Mouse (Mus musculus): ENCODE data around the gene Hist1h2ab.
"Not testable (repeated sequence)": the region's sequence is repeated elsewhere in the genome, so short reads cannot be mapped to it uniquely, and the experiment has no call there.

Hist1h2ab gene

DNA sequence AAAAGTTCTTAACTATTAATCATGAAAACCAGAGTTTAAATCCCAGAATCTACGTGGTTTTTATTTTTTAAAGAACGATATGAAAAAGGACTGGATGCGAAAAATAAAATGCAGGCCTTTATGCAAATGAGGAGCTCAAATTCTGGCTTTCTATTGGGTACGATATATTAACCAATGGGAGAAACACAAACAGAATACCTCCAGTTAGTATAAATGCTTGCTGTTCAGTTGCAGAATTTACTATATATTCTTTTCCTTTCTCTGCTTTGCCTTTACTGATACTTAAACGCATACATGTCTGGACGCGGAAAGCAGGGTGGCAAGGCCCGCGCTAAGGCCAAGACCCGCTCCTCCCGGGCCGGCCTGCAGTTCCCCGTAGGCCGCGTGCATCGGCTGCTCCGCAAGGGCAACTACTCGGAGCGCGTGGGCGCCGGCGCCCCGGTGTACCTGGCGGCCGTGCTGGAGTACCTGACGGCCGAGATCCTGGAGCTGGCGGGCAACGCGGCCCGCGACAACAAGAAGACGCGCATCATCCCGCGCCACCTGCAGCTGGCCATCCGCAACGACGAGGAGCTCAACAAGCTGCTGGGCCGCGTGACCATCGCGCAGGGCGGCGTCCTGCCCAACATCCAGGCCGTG lies at the start of gene Hist1h2ab:
TSS of gene Hist1h2ab (plus strand) at position 288 of the 639 bp plus-strand sequence.
- peak; percentile 89 for DNase-seq (ENCODE audit: extremely low spot score, low read depth, low spot score)

DNA sequence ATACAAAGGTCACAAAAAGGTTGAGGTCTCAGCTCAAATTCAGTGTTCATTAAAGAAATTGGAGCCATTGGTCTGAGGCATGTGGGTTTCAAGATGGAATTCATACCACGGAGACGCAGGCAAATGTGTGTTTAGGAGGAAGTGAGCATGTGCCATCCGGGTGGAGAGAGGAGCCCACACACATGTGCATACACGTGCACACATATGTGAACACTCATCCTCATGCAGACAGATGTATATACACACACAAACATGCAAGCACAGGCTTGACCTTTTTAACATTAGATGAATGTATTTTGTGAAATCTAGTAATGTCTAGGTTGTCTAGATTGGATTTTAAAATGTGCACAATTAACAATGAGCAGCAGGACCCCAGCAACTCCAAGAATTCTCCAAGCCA lies 48.7 kb upstream of the Hist1h2ab start:
- DNase-seq (ENCODE audit: extremely low spot score, low read depth, low spot score) = no peak

DNA sequence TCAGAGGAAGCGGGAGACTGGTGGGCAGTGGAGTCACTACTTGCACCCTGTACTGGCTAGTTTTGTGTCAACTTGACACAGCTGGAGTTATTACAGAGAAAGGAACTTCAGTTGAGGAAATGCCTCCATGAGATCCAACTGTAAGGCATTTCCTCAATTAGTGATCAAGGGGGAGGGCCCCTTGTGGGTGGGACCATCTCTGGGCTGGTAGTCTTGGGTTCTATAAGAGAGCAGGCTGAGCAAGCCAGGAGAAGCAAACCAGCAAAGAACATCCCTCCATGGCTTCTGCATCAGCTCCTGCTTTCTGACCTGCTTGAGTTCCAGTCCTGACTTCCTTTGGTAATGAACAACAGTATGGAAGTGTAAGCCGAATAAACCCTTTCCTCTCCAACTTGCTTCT lies 48.1 kb upstream of the Hist1h2ab start:
- not testable (repeated sequence) for DNase-seq (ENCODE audit: extremely low spot score, low read depth, low spot score)

DNA sequence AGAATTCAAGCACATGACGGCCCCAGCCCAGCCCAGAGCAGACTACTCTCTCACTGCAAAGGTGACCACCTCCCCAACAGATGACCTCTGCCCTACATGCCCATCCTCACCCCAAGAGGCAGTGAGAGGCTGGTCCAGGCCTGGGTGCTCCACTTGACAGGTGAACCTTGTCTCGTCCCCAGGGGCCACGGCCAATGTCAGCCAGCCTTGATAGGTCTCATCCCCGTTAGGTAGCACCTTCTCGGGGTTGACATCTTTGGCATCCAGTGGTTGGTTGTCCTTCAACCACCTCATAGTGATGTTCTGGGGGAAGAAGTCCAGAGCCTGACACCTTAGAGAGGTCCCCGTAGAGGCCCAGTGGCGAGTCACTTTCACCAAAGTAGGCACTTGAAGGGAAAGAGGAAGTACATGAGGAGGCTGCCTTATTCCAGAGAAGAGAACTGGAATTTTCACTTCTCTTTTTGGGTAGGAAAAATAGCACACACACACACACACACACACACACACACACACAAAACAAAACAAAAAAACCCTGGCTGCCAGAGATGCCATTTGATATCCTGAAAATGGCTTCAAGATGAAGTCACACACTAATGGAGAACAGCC lies 45.1 kb upstream of the Hist1h2ab start:
- DNase-seq (ENCODE audit: extremely low spot score, low read depth, low spot score) = no peak

DNA sequence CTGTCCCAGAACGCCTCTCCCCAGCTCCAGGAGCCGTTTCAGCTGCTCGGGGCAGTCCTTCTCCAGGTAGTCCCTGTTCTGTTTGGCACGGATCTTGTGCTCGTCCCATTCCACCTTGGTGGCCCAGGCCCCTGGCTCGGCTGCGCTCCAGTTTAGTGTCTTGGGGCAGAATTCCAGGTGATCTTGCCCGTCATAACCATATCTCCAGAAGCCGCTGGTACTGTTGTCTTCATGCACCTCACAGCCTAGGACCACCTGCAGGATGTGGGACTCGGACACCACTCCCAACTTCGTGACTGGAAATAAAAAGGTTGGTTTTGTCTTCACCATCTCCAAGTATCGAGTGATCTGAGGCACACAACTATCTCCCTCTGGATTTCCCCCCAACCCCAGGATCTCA lies 44.2 kb upstream of the Hist1h2ab start:
- DNase-seq (ENCODE audit: extremely low spot score, low read depth, low spot score) = no peak

DNA sequence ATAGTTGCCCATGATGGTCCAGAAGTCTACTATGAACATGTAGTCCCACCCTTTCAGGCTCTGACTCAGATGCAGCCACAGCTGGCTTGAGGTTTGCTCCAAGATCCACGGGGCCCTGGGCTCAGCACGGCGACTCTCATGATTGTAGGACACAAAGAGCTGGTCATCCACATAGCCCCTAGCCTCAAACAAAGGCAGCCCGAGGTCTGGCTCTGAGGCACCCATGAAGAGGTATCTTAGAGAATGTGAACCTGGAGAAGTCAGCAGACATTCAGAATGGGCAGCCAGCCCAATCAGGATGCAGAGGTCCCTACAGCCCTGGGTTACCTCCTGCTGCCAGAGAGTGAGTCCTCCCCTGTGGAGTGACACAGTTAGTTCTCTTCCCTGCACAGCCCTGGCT lies 42.9 kb upstream of the Hist1h2ab start:
- DNase-seq (ENCODE audit: extremely low spot score, low read depth, low spot score) = no peak

DNA sequence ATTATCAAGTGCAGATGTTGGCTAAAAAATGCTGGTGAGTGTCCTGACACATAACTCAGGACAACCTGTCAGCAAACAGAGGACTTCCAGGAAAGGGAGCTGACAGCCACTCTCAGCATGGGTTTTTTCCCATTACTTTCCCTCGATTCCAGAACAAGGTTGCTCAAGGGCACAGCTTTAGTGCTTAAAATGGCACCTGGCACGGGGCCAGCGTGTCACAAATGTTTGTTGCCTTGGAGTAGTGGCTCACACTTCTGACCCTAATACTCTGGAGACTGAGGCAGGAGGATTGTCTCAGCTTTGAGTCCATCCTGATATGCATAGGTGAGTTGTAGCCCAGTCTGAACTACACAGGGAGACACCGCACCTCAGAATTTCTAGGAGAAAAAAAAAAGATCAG lies 42.3 kb upstream of the Hist1h2ab start:
- no peak for DNase-seq (ENCODE audit: extremely low spot score, low read depth, low spot score)

DNA sequence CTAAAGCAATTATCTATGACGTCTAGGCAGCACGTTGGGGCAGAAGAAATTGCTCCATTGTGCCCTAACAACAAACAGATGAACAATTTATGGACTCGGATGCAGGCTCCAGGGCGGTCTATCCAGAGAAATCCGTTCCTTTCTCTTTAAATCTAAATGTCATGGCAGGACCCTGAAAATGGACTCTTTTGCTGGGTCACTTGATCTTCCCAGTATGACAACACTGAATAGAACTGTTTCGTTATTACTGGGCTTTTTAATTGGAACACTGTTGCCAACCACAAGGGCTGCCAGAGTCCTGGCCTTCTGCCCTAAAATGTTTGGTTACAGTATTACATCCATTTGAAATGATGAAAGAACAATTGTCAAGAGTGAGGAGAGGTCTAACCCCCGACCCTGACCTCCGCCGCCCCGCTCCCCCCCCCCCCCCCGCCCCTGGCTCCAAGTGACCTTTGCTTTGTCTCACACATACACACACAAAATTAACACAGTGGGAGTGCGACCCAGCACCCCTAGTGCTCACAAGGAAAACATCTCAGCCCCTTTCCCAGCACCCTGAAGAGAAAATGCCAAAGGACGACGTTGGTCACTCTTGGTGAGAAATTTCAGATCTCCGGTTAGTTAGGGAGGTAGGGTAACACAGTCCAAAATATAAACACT lies 41.1 kb upstream of the Hist1h2ab start:
- no peak for DNase-seq (ENCODE audit: extremely low spot score, low read depth, low spot score)

DNA sequence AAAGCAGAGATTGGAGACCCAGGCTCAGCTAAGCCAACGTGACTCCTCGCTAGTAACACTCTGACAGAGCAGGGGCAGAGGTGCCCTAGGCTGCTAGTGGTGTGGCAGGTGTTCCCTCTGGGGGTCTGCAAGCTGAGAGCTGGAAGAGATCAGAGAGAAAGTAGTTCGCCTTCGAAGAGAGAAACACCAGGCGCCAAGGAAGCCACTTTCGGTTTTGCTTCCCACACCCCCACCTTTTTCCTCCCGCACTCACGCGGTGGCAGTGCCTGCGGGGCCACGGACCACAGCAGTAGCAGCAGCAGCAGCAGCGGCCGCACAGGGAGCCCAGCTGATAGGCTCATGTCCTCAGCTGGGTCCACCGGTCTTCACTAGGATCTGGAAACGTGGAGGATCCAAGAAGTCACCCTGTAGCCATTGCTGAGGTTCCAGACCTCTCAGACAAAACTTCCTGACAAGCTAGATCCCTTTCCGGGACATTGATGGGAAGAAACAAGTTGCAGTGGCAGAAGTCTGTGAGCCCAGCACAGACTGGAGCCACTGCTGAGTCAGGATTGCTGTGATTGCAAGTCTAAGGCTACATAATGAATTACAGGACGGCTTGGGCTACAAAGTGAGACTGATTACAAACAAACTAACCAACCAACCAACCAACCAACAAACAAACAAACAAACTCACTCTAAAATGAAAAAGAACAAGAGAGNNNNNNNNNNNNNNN lies 40.4 kb upstream of the Hist1h2ab start, which contains the start of gene Hfe:
TSS of gene Hfe (minus strand) at position 481 of the 716 bp plus-strand sequence.
- DNase-seq (ENCODE audit: extremely low spot score, low read depth, low spot score) = no peak

DNA sequence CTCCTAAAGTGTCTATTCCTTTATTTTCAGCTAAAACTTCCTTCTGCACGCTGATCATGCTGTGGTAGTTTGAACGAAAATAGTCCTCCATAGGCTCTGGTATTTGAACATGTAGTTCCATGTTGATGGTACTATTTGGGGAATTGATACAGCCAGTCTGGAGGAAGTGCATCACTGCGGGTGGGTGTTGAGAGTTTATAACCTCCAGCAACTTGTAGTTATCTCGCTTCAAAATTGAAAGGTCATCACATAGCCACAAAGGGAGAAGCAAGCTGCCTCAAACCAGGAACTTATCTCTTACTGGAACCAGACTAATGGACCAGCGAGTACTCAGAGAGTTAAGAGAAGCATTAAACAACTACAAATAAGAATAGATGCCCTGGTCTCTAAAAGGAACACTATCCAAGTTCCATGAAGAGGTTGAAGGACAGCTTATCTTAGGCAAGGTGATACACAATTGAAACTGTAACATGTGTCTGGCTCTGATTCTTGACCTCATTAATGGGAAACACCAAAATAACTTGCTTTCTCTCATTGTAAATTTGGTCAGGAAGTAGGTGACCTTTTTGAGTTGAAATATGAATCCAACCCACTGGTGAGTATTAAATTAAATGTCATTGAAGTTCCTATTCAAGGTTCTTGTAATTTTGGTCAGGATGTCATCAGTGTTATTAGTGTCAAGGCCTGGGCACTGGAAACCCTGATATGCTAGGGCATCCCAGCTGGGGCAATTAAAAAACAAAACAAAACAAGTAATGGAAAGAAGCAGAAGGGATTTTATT lies 34.5 kb upstream of the Hist1h2ab start:
- DNase-seq (ENCODE audit: extremely low spot score, low read depth, low spot score) = no peak

DNA sequence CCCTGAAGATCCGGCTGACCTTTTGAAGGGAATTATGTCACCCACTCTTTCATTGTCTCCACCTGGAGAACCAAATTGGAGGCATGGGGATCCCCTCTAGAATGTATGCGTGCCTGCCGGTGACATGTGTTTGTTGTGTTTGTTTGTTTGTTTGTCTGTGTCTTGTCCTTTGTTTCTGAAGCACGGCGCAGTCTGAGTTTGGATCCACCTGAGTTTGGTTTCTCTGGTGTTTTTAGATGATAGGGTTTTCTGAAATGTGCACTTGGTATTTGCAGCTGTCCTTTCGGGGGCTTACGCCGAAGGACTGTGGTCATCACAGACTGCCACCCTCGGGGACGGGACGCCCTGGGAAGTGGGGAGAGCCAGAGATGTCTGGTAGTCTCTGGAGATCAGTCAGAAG lies 33.8 kb upstream of the Hist1h2ab start:
- DNase-seq (ENCODE audit: extremely low spot score, low read depth, low spot score) = no peak

DNA sequence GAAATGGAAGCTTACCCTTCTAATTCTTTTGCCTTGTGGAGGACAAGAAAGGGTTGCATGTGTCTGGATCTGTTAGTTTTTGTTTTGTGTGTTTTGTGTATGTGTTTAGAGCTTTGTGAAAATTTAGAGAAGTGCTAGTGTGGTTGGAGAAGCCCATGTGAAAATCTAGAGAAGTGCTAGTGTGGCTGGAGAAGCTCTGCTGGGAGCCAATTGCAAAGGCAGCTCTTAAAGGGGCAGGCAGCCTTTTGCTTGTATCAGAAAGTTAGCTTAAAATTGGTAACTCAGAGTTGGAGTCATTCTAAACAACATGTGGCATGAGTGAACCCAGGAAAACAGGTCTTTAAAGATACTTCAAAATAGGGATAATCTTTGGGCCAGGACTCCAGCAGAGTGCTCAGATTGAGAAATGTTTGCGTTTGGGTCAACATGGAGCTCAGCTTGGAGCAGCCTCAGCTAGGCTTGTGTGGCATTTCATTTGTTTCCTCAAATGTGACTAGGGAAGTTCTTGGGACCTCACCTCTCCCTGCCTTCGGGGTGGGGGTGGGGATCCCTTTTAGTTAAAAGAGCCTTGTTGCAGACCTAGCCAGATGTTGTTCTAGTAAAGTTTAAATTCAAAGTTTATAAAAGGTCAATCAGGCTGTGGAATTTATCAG lies 33.2 kb upstream of the Hist1h2ab start:
- DNase-seq (ENCODE audit: extremely low spot score, low read depth, low spot score) = not testable (repeated sequence)

DNA sequence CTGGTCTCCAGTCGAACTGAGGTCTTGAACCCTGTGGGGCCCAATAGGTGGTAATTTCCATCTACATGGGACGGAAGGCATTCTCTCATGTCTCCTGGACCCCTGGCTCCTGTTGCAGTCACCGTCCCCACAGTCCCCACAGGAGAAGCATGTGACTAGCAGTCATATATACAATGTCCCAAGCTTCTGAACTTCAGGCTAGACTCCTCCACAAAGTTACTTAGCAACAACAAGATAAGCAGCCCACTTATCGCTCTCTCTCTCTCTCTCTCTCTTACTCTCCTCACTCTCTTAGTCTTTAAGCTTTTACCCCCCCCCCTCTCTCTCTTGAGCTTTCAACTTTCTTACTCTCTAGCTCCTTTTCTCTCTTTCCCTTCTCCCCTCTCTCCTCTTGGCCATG lies 26.7 kb upstream of the Hist1h2ab start:
- DNase-seq (ENCODE audit: extremely low spot score, low read depth, low spot score) = no peak

DNA sequence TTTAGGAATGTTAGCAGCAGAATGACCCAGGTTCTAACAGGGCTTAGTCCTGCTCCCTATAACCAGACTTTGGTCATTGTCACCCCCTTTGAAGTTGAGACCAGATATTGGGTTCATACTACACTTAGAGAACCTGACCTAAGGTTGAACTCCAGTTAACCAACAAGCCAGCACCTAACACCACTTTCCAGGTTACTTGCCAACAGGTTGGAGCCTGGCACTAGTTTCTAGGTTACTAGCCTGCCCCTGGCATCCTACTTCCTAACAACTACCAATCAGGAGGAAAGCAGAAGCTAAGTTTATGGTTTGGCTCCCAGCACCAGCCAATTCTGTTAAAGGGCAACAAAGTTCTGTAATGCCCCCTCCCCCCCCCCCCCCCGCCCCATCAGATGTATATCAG lies 25.7 kb upstream of the Hist1h2ab start:
- no peak for DNase-seq (ENCODE audit: extremely low spot score, low read depth, low spot score)

DNA sequence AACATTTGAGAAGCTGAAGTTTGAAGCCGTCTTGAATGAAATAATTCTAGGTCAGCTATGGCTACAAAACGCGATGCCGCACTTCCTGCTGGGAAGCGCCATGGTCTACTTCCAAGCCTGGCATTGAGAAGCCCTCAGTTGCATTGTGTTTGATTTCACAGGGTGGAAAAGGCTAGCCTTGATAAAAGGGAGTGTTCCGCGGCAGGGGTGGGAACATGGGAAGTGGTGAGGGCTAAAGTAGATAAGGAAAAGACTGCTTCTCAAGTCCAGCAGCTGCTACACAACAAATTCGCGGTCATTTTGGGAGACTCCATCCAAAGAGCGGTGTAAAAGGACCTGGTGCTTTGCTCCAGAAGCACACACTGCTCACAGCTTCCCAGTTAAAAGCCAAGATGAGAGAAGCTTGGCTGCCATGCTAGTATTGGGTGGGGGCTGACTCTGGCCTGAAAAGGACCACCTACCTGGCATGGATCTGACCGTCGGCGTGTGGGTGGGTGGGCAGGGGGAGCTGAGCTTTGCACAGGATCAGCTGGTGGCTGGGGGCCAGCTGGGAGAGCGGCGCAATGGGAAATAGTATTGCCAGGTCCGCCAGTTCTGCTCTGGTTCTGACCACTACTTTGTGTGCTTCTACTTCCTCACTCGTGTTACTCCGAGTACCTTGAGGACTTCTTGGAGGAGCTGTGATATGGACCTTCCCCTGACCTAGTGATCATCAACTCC lies 22.3 kb upstream of the Hist1h2ab start:
- DNase-seq (ENCODE audit: extremely low spot score, low read depth, low spot score) = no peak

DNA sequence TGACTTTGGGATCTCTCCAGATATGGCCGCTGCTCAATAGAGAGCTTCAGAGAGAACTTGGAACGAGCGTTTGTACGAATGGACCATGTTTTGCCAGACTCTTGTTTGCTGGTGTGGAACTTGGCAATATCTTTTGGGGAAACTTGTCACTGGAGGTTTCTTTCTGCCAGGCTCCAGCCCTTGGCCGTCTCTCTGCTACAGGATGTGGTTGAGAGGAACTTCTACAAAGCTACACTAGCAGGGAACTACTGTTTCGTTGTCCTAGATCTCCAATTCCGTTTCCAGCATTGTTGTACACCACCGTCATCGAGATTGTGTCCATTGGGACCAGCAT lies 21.8 kb upstream of the Hist1h2ab start:
- no peak for DNase-seq (ENCODE audit: extremely low spot score, low read depth, low spot score)

DNA sequence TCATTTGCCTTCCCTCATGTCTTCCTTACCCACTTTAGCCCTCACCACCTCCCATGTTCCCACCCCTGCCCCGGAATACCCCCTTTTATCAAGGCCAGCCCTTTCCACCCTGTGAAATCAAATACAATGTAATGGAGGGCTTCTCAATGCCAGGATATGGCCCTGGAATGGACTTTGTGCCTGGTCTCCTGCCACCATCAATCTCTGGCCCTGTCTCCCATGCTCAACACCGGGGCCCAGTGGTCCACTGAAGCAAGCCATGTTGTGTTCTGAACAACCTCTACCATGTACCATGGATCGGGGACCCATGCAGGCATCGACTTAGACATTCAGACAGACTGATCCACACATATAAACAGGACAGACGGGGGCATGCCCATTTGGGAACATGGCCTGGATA lies 21.2 kb upstream of the Hist1h2ab start:
- DNase-seq (ENCODE audit: extremely low spot score, low read depth, low spot score) = no peak

DNA sequence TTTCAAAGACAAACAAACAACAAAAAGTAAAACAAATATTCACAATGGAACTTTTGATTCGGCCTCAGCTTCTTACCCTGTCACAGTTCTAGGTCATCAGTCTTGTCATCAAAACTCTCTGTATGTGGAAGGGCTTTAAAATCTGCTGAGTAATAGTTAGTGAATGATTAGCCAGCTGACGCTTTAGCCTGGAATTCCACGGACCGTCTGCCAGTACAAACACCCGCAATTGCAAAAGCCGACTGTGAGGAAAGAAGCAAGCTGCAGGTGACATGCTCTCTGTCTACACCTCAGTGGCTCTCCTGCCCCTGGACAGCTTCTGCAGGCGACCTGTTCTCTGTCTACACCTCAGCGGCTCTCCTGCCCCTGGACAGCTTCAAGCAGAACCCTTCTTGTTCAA lies 20.4 kb upstream of the Hist1h2ab start:
- DNase-seq (ENCODE audit: extremely low spot score, low read depth, low spot score) = no peak

DNA sequence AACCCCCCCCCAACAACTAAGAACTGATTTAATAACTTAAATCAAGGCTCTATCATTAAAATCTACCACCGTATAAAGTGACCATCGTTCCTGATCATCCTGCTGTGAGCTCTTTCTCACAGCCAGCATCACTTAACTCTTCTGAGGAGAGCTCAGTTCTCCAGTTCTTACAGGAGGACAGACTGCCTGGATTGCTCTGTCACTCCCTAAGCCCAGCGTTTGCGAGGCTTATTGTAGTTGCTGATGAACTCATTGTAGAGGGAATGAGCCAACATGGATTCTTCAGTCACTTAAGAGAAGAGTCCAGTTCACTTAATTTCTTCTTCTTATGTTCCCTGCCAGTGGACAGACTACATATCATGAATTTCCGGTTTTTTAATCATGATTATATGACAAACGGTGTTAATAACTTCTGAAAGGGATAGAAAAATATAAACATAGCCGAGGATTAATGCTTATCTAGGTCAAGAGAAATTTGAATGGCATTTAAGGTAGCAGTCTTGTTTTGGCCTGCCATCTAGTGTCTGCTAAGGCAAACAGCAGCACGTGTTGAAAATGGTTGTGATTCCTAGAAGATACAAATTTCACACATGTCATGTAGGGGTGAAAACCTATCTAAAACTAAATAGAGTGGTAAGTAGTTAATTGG lies 18.6 kb upstream of the Hist1h2ab start:
- no peak for DNase-seq (ENCODE audit: extremely low spot score, low read depth, low spot score)
